Mouse (Mus musculus): ENCODE results near the gene Il1f8. TPM values are rescaled to one million over a fixed set of nuclear protein-coding genes. Genes with fewer than 3 reads are reported as not detected.

Gene Il1f8
- not detected in 2 replicates for polyA plus RNA-seq (2012; rRNA removed)

DNA sequence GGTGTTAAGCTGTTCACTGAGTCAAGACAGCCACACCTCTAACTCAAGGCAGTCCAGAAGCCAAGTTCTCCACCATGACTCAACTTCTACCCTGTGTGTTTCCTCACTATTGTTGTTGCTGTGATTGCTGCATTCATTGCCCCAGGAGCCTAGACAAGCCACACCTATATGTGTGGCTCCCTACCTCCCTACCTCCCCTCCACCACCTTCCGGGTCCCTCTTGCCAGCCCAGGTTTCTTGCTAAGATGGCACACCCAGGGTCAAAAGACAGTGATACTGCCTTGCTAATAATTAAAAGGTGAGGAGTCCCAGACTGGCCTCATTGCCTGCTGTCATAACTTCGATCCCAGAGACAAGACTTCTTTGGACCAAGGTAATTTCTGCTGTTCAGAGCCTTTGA, at the start of gene Il1f8:
Gene Il1f8 (plus strand): TSS at position 301 of the 400 bp plus-strand sequence.

DNA sequence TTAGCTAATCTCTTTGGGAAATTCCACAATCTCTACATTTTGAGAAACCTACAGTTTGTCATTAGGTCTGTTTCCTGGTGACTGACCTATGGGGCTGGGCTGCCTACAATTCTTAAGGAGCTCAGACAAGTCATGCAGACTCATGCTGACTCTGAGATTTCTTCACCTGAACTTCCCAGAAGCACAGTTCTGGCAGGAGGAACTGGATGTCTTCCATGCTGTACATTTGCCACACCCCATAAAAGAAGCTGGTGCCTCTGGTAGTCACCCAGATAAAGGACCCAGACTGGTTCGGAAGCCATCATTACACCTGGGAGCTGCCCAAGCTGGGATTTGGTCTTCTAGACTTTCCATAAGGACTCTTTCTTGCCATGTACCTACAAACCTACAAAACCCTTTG, 33.2 kb downstream of the Il1f8 start, which contains the start of gene Il1f9:
Gene Il1f9 (plus strand): TSS at position 301 of the 400 bp plus-strand sequence.

Other genes starting within 250 kb of the Il1f8 start
- 2.5 and 2.6 TPM in 2 replicates for gene Hnmt, start 103.8 kb upstream of the Il1f8 start, polyA plus RNA-seq (2012; rRNA removed)
- not detected in 2 replicates for gene Tbpl2, start 56.6 kb upstream of the Il1f8 start, polyA plus RNA-seq (2012; rRNA removed)
- gene Il1f9, start 33.3 kb downstream of the Il1f8 start, polyA plus RNA-seq (2012; rRNA removed) = not detected in 2 replicates
- gene Il1f6, start 62.3 kb downstream of the Il1f8 start, polyA plus RNA-seq (2012; rRNA removed) = not detected in 2 replicates
- 0.26 TPM in 1 of 2 replicates, not detected in the other for gene Il1f5, start 123.8 kb downstream of the Il1f8 start, polyA plus RNA-seq (2012; rRNA removed)
- gene Il1f10, start 138.0 kb downstream of the Il1f8 start, polyA plus RNA-seq (2012; rRNA removed) = not detected in 2 replicates
- gene Il1rn, start 183.7 kb downstream of the Il1f8 start, polyA plus RNA-seq (2012; rRNA removed) = 1.8 and 4.5 TPM in 2 replicates
- gene Psd4, start 214.4 kb downstream of the Il1f8 start, polyA plus RNA-seq (2012; rRNA removed) = 0.81 and 0.86 TPM in 2 replicates

Data from central nervous system, embryonic 14 days (tissue).